Mouse (Mus musculus) layer of hippocampus, adult 18-20 months (tissue): ENCODE data around the gene Spesp1. TPM values are rescaled to one million over a fixed set of nuclear protein-coding genes. Genes with fewer than 3 reads are reported as not detected.

ENCODE experiments used
- DNase-seq, 2 experiments: peaks; one replicate each; pipeline ENCODE4 v3.0.0; 2022; ENCODE audit warnings: low spot score in 2 of 2
- long read RNA-seq: library from polyadenylated mRNA; stranded (forward); transcript quantifications from one replicate; pipeline ENCODE4 v2.0.0, GENCODE M21; 2021
- total RNA-seq, 2 experiments: library from RNA; stranded (reverse); gene quantifications; 2 replicates each; pipeline ENCODE4 v1.2.3; 2021

The Spesp1 gene
- total RNA-seq: under 1 TPM; 0.20 to 0.27 TPM
- long read RNA-seq: 0 reads

GRCm38 (mm10) chr9:62281991-62282390 lies at the start of gene Spesp1:
Gene Spesp1, minus strand, starts transcription at chr9:62282208.
- DNase-seq: no peak

GRCm38 (mm10) chr9:62325965-62326364 lies 44.0 kb upstream of the Spesp1 start:
- no peak for DNase-seq

GRCm38 (mm10) chr9:62323816-62324215 lies 41.8 kb upstream of the Spesp1 start:
- no peak for DNase-seq

- DNase-seq: no peak
Observed at GRCm38 (mm10) chr9:62318729-62319128, 36.7 kb upstream of the Spesp1 start.

GRCm38 (mm10) chr9:62315556-62315955 lies 33.5 kb upstream of the Spesp1 start:
- peak; percentile 58 to 80 for DNase-seq

GRCm38 (mm10) chr9:62296891-62297290 lies 14.9 kb upstream of the Spesp1 start:
- no peak for DNase-seq

GRCm38 (mm10) chr9:62295006-62295698 lies 13.1 kb upstream of the Spesp1 start:
- DNase-seq: peak; percentile 76 to 94

GRCm38 (mm10) chr9:62287633-62288025 lies 5.6 kb upstream of the Spesp1 start:
- no peak for DNase-seq

- DNase-seq: peak; percentile 61 to 87
Observed at GRCm38 (mm10) chr9:62286967-62287632, 5.1 kb upstream of the Spesp1 start.

- DNase-seq: peak; percentile 68 to 77
Observed at GRCm38 (mm10) chr9:62284266-62284665, 2.3 kb upstream of the Spesp1 start.

GRCm38 (mm10) chr9:62276899-62277298 lies 5.1 kb downstream of the Spesp1 start:
- DNase-seq: peak in 1 of 2 experiments; percentile 30

- DNase-seq: no peak
Observed at GRCm38 (mm10) chr9:62270775-62271399, 11.1 kb downstream of the Spesp1 start.

GRCm38 (mm10) chr9:62269161-62269560 lies 12.8 kb downstream of the Spesp1 start:
- no peak for DNase-seq

- no peak for DNase-seq
Observed at GRCm38 (mm10) chr9:62265278-62265677, 16.7 kb downstream of the Spesp1 start.

- no peak for DNase-seq
Observed at GRCm38 (mm10) chr9:62263652-62264051, 18.4 kb downstream of the Spesp1 start.

GRCm38 (mm10) chr9:62261406-62261805 lies 20.6 kb downstream of the Spesp1 start:
- no peak for DNase-seq

- no peak for DNase-seq
Observed at GRCm38 (mm10) chr9:62261006-62261405, 21.0 kb downstream of the Spesp1 start.

- peak in 1 of 2 experiments; percentile 41 for DNase-seq
Observed at GRCm38 (mm10) chr9:62258005-62258404, 24.0 kb downstream of the Spesp1 start.

- peak in 1 of 2 experiments; percentile 10 for DNase-seq
Observed at GRCm38 (mm10) chr9:62255896-62256576, 26.0 kb downstream of the Spesp1 start.

GRCm38 (mm10) chr9:62253736-62254443 lies 28.1 kb downstream of the Spesp1 start:
- peak in 1 of 2 experiments; percentile 32 for DNase-seq

GRCm38 (mm10) chr9:62250296-62250695 lies 31.7 kb downstream of the Spesp1 start:
- no peak for DNase-seq
